In the genomic region with DNA sequence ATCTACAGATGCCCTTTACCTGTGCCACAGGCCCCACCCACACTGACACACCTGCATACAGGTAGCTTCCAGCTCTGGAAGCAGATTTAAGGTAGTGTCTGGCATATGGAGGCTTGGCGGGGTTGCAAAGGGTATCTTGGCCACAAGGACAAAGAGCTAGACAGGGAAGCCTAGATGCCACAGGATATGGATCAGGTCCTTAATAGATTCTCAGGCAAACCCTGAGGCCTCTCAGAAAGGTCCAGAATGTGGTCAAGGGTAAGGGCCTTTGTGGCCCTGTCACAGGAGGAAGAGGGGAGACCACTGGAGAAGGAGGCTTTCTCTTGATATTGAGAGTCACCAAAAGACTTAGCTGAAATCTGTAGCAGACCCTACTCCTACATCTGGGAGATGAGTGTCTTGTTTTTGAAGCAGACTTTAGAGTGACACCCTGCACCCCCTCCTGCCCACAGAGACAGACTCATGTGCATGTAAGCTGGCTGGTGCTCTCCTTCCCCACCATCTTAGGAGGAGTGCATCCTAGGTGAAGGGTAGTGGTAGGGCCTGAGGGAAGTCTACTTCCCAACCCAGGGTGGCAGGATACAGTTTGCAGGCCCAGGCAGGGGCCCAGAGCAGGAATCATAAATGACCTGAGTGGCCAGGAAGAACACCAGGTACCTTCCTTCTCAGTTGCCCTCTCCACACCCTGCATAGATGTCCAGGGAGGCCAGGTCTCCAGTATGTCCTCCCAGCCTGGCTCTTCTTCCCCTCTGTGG, we compare ENCODE assay signal across 25 mouse cellular contexts.
DNase-seq lines count a peak whose midpoint lies in the region; ATAC-seq and TF ChIP-seq lines count a peak whose summit lies in the region.
"Had no signal": no experiment of that assay in that cellular context is flagged by ENCODE, and none has a peak within 500 bp of the region (broad histone marks: within the 10 kb centered on the region; RNA-seq: fewer than 3 reads in every experiment).

No protein-coding gene starts in this region.

- ATAC-seq in midbrain, embryonic 11.5 days (ENCODE audit: low FRiP score): no peak
- no peak for ATAC-seq in midbrain, postnatal 0 days (ENCODE audit: low FRiP score)
- no peak for ATAC-seq in liver, embryonic 12.5 days
- ATAC-seq: forebrain, embryonic 14.5 days; forebrain, postnatal 0 days; intestine, embryonic 16.5 days; Patski had no signal

- 92% methylated on average over 1 of the region's 1 CpGs for WGBS in heart, embryonic 10.5 days
- WGBS in midbrain, embryonic 11.5 days: 96% methylated on average over 1 of the region's 1 CpGs
- 100% methylated on average over 1 of the region's 1 CpGs for WGBS in midbrain, postnatal 0 days
- 81% methylated on average over 1 of the region's 1 CpGs for WGBS in embryonic facial prominence, embryonic 10.5 days
- 48% methylated on average over 1 of the region's 1 CpGs for WGBS in liver, embryonic 12.5 days (ENCODE audit: insufficient replicate concordance)

- DNase-seq in heart, embryonic 10.5 days (ENCODE audit: low spot score): peak; percentile 59
- no peak for DNase-seq in heart, postnatal 25 days (ENCODE audit: low spot score)
- DNase-seq in midbrain, embryonic 11.5 days (ENCODE audit: low spot score, missing footprints): peak; percentile 76
- DNase-seq in midbrain, postnatal 0 days (ENCODE audit: low spot score): no peak
- peak; percentile 5 for DNase-seq in embryonic facial prominence, embryonic 10.5 days (ENCODE audit: low spot score)
- DNase-seq in thymus, adult 18-20 months: no peak
- DNase-seq: adrenal gland, postnatal 10 days; adrenal gland, postnatal 36 days; B cell, adult 2 months; cerebellum, adult 11 months; cerebellum, adult 8-10 months; cerebellum, postnatal 36 days; embryo, embryonic 11 days; forebrain, postnatal 0 days; gastrocnemius, adult 2 months; gastrocnemius, postnatal 14 days; heart, adult 2 months; heart, postnatal 36 days had no signal

- H3K4me3 ChIP-seq in heart, embryonic 10.5 days: no peak overlapping the region
- H3K4me3 ChIP-seq in midbrain, embryonic 11.5 days (ENCODE audit: low read depth, low read length): no peak overlapping the region
- H3K4me3 ChIP-seq in midbrain, postnatal 0 days (ENCODE audit: low read depth, low read length): no peak overlapping the region
- no peak overlapping the region for H3K4me3 ChIP-seq in embryonic facial prominence, embryonic 10.5 days
- no peak overlapping the region for H3K4me3 ChIP-seq in liver, embryonic 12.5 days
- H3K4me3 ChIP-seq: gastrocnemius, adult 2 months; heart, adult 2 months; hindbrain, embryonic 15.5 days had no signal

- no peak overlapping the region for H3K4me2 ChIP-seq in midbrain, embryonic 11.5 days
- no peak overlapping the region for H3K4me2 ChIP-seq in midbrain, postnatal 0 days (ENCODE audit: low read depth, low read length, poor library complexity, severe bottlenecking)
- no peak overlapping the region for H3K4me2 ChIP-seq in liver, embryonic 12.5 days
- H3K4me2 ChIP-seq: heart, embryonic 11.5 days; hindbrain, embryonic 15.5 days had no signal

- H3K27me3 ChIP-seq in heart, embryonic 10.5 days (ENCODE audit: insufficient read depth, poor library complexity, severe bottlenecking): 0 out of 2 replicates have a peak, but pooled peaks cover 18% of the 10 kb centered on the region
- H3K27me3 ChIP-seq in midbrain, embryonic 11.5 days (ENCODE audit: control insufficient read depth, insufficient read depth, low read length): no peaks in the 10 kb centered on the region
- no peaks in the 10 kb centered on the region for H3K27me3 ChIP-seq in midbrain, postnatal 0 days (ENCODE audit: insufficient read depth, low read length)
- no peaks in the 10 kb centered on the region for H3K27me3 ChIP-seq in embryonic facial prominence, embryonic 10.5 days (replicated peaks; ENCODE audit: low read depth, poor library complexity, severe bottlenecking)
- no peaks in the 10 kb centered on the region for H3K27me3 ChIP-seq in liver, embryonic 12.5 days (replicated peaks)
- H3K27me3 ChIP-seq: hindbrain, embryonic 15.5 days; Patski had no signal

- no peak for TF ChIP-seq CTCF in midbrain, postnatal 0 days (IDR thresholded peaks at IDR 0.05)

- H3K36me3 ChIP-seq in heart, embryonic 10.5 days: no peaks in the 10 kb centered on the region
- no peaks in the 10 kb centered on the region for H3K36me3 ChIP-seq in midbrain, embryonic 11.5 days (ENCODE audit: control insufficient read depth, insufficient read depth, low read length)
- no peaks in the 10 kb centered on the region for H3K36me3 ChIP-seq in midbrain, postnatal 0 days (ENCODE audit: insufficient read depth, low read length)
- H3K36me3 ChIP-seq in embryonic facial prominence, embryonic 10.5 days (replicated peaks): no peaks in the 10 kb centered on the region
- H3K36me3 ChIP-seq in liver, embryonic 12.5 days: no peaks in the 10 kb centered on the region
- H3K36me3 ChIP-seq: G1E; hindbrain, embryonic 15.5 days had no signal

- intact Hi-C loops in heart, postnatal 25 days (cut with DNase I): no loop called here

- peaks cover 4% of the 10 kb centered on the region; the same call in 1 of the 2 replicates for H3K4me1 ChIP-seq in heart, embryonic 10.5 days
- H3K4me1 ChIP-seq in midbrain, embryonic 11.5 days (ENCODE audit: control insufficient read depth, insufficient read depth, low read length): no peaks in the 10 kb centered on the region
- no peaks in the 10 kb centered on the region for H3K4me1 ChIP-seq in midbrain, postnatal 0 days (ENCODE audit: insufficient read depth, low read length)
- H3K4me1 ChIP-seq in embryonic facial prominence, embryonic 10.5 days: peaks cover 5% of the 10 kb centered on the region; the same call in 1 of the 2 replicates
- H3K4me1 ChIP-seq in liver, embryonic 12.5 days: no peaks in the 10 kb centered on the region
- H3K4me1 ChIP-seq: hindbrain, embryonic 15.5 days had no signal

- H3K27ac ChIP-seq in heart, embryonic 10.5 days: no peak overlapping the region
- H3K27ac ChIP-seq in midbrain, embryonic 11.5 days (ENCODE audit: low read depth, low read length): no peak overlapping the region
- H3K27ac ChIP-seq in midbrain, postnatal 0 days (ENCODE audit: low read depth, low read length): no peak overlapping the region
- no peak overlapping the region for H3K27ac ChIP-seq in embryonic facial prominence, embryonic 10.5 days (replicated peaks)
- H3K27ac ChIP-seq in liver, embryonic 12.5 days: no peak overlapping the region
- H3K27ac ChIP-seq: gastrocnemius, adult 2 months; heart, adult 2 months; hindbrain, embryonic 15.5 days had no signal

- no peak overlapping the region for H3K9ac ChIP-seq in midbrain, embryonic 11.5 days (ENCODE audit: low read length)
- no peak overlapping the region for H3K9ac ChIP-seq in midbrain, postnatal 0 days (replicated peaks; ENCODE audit: low read length, poor library complexity, severe bottlenecking)
- H3K9ac ChIP-seq in liver, embryonic 12.5 days: no peak overlapping the region
- H3K9ac ChIP-seq: forebrain, postnatal 0 days; hindbrain, embryonic 15.5 days had no signal

- no peaks in the 10 kb centered on the region for H3K9me3 ChIP-seq in heart, embryonic 10.5 days
- H3K9me3 ChIP-seq in midbrain, embryonic 11.5 days (ENCODE audit: control insufficient read depth, low read length): no peaks in the 10 kb centered on the region
- H3K9me3 ChIP-seq in midbrain, postnatal 0 days (ENCODE audit: low read length): no peaks in the 10 kb centered on the region
- H3K9me3 ChIP-seq in embryonic facial prominence, embryonic 10.5 days: no peaks in the 10 kb centered on the region
- H3K9me3 ChIP-seq in liver, embryonic 12.5 days (replicated peaks): no peaks in the 10 kb centered on the region
- H3K9me3 ChIP-seq: G1E; hindbrain, embryonic 15.5 days had no signal

Comparison
In these comparisons a context has a peak if more than half of its experiments do, and no peak if none do; other contexts are left out.
1. DNase-seq: peak in heart, embryonic 10.5 days (single experiment), midbrain, embryonic 11.5 days (single experiment) and embryonic facial prominence, embryonic 10.5 days (single experiment); none in heart, postnatal 25 days (single experiment), midbrain, postnatal 0 days (single experiment) and thymus, adult 18-20 months (0 of 2).